ENCODE assay signal across 17 mouse cellular contexts in genomic region chr4:150636635-150637034, GRCm38 (mm10). TPM values are rescaled to one million over a fixed set of nuclear protein-coding genes. Genes with fewer than 3 reads are reported as not detected.
"Had no signal": no experiment of that assay in that cellular context is flagged by ENCODE, and none has a peak within 500 bp of the region (broad histone marks: within the 10 kb centered on the region; RNA-seq: fewer than 3 reads in every experiment).

No protein-coding gene starts in this region.

- H3K27me3 ChIP-seq: liver, embryonic 13.5 days had no signal

- H3K36me3 ChIP-seq: liver, embryonic 13.5 days had no signal

- H3K4me1 ChIP-seq: liver, embryonic 13.5 days had no signal

- H3K9me3 ChIP-seq: liver, embryonic 13.5 days had no signal

- H3K4me3 ChIP-seq: layer of hippocampus, adult 2 months; liver, embryonic 13.5 days had no signal

- DNase-seq: kidney, postnatal 25 days; layer of hippocampus, adult 9-11 months; liver, embryonic 13.5 days; lung, adult 2 months; lung, postnatal 14 days; lung, postnatal 4 days; midbrain, embryonic 14.5 days; thymus, adult 2 months; thymus, postnatal 14 days; thymus, postnatal 4 days had no signal

- H3K27ac ChIP-seq: kidney, postnatal 0 days; layer of hippocampus, adult 2 months; liver, embryonic 13.5 days had no signal

RNA-seq across cellular contexts. Expression of gene Slc45a1, which starts 15.3 kb away (rescaled TPM):
- total RNA-seq: liver, adult 2 months; megakaryocyte progenitor cell, adult 5-6 weeks; megakaryocyte-erythroid progenitor cell, adult 5-6 weeks had no signal
- polyA plus RNA-seq: liver, adult 2 months; liver, embryonic 13.5 days; liver, embryonic 16.5 days; lung, adult 2 months; spleen, adult 2 months had no signal
